Mouse (Mus musculus) inflammation-experienced regulatory T-cells, adult 6 months (primary cell): Measurements from ENCODE around the gene Bid. TPM values are rescaled to one million over a fixed set of nuclear protein-coding genes. Genes with fewer than 3 reads are reported as not detected.
"Not testable (repeated sequence)": the region's sequence is repeated elsewhere in the genome, so short reads cannot be mapped to it uniquely, and the experiment has no call there.

Experiments
- ATAC-seq: one replicate; pipeline ENCODE4 v1.8.0; 2017
- polyA plus RNA-seq, 3 experiments: library from polyadenylated mRNA; unstranded; fragments of 100-300 nt; shearing (Covaris generic); gene quantifications; one replicate each; pipeline ENCODE4 v1.2.1; 2017

Bid gene
- polyA plus RNA-seq, 3 experiments from 2014 or later: 42.6 to 56.8 (median 45.7) TPM

DNA sequence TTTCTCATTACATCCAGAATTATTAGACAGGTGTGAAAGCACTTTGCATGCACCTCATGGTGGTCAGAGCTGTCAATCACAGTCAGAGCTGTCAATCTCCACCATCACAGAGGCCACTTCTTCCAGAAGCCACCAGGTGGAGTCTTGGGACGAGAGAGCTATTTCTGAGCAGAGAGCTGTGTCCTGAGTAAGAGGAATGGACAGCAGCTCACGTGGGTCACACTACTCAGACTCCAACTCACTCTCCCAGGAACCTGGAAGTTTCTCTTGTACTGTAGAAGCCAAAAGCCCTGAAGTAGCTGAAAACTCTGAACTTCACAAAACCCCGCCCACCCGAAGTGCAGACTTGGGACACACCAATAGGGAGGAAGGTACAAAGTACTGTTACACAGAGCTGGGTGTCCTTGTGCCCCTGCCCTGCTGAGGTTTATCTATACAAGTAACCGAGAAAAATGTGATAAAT, 13.2 kb downstream of the Bid start:
- ATAC-seq: peak; percentile 38

DNA sequence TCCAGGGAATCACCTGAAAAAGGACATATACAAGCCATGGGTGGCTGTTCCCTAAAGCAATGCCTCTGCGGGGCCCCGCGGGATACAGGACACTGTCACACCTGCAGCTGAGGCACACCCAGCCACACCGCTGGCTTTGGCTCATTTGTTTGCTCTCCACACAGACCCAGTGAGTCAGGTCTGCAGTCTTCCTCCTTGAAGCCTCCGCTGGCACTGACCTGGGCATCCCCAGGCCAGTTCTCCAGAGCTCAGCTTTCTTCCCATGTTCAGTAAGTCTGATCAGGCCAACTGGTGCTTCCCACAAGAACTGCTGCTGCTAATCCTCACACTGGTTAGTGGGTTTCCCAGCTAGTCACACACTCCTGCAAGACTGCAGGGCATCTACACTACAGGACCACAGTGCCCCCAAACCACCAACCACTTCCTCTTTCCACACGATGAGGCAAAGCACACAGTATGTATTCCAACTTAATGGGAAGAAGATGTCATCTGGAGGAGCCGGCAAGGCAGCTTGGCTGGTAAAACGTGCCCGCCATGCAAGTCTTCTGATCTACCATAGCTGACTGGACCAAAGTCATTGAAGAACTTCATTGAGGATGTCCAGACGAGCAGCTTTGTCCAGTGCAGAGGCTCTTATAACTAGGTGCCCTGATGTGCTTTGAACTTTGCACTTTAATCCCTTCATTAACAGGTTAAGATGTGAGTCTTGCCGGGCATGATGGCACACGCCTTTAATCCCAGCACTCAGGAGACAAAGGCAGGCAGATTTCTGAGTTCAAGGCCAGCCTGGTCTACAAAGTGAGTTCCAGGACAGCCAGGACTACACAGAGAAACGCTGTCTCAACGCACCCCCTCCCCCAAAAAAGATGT, 14.6 kb downstream of the Bid start:
- no peak for ATAC-seq

DNA sequence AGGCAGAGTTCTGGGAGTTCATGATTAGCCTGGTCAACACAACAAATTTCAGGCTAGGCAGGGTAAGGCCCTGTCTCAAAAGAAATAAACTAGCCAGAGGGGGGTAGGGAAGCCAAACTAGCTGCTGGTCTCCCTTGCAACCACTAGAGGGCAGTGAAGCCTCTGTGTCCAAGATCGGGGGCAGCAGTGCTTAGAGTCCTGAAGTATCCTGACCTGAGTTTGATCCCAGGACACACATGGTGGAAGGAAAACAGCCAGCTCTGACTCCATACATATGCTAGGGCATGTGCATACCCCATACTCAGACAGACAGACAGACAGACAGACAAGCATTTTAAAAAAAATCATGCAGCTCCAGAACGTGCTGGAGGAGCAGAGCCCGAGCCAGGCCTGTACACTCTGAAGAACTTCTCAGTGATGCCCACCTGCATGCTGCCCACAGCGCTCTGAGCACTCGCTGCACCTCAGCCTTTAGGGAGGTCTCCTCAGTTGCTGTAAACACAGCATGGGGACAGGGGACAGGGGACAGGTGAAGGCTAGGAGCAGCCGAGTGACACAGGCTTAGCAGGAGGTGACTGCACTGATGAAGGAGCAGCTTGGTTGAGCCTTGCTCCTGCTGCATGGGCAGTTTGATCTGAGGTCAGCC, 18.3 kb downstream of the Bid start:
- ATAC-seq: peak; percentile 67

DNA sequence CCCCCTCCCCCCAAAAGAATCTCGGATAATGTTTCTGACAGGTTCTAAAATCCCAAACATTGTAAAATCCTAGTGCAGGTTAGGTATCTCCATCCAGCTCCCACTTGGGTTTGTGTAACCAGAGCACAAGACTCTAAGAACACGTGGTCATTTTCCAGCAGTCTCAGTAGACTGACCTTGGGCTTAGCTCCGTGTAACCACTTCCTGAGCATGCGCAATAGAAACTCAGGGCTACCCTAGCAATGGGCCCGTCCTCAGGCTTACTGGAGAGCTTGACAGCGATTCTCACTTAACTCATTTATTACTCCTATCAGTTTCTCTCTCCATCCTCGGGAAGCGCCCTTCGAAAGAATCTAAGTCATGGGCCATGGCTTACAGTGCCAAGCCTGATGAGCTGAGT, 22.1 kb downstream of the Bid start:
- ATAC-seq: no peak

DNA sequence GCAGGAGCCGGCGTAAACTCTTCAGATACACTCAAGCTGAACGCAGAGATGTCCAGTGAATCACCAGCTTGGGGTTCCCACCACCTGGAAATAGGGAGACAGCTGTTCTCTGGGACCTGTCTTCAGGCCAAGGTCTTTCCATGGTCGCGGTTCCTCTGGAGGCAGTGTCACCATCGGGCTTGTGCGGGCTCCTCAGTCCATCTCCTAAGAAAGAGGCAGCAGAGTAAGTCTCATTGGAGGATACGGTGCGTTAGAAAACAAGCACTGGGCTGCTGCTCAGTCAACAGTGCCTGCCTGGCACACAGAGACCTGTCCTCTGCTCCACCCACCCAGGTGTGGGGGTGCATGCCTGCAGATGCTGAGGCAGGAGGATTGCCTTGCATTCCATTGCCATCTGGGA, 22.6 kb downstream of the Bid start:
- ATAC-seq: no peak

DNA sequence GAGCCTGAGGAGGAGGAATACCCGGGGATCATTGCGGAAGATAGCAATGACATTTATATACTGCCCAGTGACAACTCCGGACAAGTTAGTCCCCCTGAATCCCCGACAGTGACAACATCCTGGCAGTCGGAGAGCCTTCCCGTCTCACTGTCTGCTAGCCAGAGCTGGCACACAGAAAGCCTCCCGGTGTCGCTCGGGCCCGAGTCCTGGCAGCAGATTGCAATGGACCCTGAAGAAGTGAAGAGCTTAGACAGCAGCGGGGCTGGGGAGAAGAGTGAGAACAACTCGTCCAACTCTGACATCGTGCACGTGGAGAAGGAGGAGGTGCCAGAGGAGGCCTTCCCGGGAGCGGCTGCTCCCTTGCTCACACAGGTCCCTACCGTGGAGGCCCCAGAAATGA, 30.0 kb downstream of the Bid start:
- no peak for ATAC-seq

DNA sequence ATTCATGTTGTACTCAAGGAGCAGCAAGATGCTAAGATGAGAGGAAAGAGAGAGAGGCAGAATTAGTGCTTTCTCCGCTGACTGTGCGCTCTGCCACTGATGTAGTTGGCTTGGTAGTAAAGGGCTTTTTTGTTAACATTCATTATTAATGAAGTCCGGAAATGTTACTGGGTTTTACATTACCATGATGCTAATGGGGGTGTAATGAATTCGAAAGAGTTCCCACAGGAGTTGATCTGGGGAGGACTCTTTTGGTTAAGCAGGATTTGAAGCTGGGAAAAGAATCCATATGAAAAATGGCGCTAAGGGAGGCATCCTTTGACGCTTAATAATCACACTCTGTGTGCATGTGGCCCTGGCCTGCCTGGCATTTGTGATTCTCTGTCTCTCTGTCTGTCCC, 32.2 kb downstream of the Bid start:
- ATAC-seq: no peak

DNA sequence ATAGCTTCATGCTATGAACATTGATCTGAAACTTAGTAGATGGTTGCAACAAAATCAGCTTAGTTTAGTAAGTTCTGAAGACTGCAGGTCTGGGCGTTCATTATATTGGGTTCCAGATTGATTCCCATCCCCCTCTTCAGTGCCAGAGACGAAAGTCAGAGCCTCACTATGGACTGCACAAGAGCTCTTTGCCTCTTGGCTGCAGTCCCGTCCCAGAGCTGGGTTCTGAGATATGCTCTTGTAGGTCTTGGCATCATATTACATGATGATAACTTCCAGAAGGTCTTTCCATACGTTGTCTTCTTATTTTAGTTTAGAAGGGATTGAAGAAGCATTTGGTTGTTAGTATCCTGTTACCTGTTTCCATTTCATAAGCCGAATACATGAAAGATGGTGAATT, 37.6 kb downstream of the Bid start:
- no peak for ATAC-seq

DNA sequence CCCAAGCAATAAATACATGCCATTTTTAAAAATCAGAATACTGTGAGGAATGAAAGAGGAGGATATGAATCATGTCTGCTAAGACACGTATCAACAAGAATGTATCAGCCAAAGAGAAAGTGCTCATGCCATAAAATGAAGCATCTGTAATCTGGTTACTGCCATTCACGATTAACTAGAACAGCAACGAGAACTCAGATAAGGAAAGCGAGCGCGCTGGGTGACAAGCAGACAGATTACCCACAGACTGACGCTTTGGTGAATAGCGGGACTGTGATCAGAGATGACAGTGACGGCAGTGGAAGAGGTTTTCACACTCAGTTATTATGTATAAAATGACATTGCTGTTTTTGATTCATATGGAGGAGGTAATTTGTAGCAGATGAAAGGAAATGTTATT, 42.8 kb downstream of the Bid start:
- no peak for ATAC-seq

DNA sequence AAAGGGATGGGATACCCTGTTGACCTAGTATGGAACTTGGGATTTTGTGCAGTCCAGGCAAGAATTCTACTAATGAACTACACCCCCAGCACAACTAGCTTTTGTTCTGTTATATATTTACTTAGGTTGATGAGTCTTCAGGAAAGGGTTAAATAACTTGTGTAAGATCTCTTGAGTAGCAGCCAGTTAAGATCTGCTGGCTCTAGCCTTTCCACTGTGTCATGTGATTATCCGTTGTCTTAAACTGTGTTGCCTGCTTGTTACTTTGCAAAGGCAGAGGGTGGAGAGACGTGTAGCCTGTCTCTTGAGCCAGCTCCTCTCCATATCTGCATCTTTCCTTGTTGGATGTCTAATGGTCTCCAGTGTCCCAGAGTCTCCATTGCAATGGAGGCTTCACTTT, 45.4 kb downstream of the Bid start:
- no peak for ATAC-seq

DNA sequence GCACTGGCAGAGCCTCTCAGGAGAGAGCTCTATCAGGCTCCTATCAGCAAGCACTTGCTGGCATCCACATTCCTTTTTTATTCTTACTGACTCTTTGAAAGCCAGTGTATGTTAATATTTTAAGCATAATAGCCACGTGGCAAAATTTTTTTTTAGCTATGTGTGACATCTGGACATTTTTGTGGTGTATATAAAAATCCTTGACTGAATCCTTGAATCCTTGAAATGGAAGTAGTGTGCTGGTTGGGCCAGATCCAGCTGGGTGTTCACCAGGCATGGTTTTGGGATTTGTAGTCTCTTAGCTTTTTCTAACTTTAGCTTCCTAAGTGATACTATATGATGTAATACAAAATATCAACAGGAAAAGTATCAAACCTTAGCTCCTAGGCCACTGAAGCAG, 47.8 kb downstream of the Bid start:
- no peak for ATAC-seq

DNA sequence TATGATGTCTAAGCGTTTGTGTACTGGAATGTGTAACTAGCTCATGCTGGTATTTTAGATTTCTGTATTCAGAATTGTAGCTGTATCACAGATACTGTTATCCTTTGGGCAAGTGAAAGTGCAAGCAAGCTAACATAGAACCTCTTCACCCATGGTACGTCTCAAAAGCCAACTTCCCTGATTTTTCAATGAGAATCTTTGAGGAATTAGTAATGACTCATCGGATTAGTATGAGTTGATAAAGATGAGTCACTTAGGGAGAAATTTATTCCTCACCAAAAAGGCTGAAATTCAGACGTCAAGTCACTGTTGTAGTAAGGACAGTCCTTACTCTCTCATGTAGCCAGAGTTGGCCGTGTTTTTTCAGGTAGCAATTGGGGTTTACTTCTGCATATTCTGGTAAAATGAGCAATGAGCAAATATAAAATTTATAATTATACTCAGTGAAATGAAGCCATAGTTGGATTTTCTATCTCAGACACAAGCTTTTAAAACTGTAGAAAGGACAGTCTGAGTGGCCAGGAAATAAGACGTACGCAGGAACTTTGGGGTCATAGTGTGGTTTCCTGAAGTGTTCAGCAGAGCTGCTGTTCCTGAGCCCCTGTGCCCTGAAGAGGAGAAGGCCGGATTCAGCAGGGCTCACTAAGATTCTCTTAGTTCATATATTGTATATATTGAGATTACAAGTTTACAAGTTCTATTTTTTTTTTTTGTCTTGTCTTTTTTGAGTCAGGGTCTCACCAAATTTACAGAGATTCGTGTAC, 50.4 kb downstream of the Bid start:
- no peak for ATAC-seq

DNA sequence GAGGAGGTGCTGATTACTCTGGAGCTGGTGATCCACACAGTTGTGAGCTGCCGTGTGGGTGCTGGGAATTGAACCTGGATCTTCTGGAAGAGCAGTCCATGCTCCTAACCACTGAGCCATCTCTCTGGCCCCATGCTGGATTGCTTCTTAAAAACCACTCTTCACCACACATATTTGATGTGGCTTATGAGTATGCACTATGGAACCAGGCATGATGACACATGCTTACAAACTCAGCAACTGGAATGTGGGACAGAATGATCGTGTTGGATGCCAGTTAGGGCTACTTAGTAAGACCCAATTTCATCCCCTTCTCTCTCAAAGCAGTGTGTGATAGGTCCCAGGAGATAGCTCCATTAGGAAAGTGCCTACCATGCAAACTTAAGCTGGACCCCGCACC, 56.6 kb downstream of the Bid start:
- no peak for ATAC-seq

DNA sequence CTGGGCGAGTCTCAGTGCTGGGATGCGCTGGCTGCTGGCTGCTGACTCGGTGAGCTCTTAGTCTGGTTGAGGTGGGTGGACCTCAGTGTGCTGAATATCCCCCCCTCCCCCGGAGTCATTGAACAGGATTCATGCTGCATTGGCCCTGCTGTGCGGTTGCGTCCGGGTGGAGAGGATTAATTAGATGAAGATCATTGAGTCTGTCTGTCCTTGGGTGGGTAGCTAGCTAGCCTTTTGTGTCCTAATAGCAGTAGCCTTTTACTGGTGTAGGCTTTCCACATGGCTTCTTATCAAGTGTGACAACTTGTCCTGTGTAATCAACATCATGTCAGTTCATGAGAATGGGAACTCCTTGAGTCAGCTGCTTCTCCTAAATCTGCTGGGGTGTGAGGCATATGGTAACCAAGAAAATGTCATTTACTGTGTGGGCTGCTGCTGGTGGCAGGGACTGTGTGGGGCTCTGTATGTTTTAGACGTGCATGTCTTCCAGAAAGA, 58.4 kb downstream of the Bid start:
- ATAC-seq: no peak

DNA sequence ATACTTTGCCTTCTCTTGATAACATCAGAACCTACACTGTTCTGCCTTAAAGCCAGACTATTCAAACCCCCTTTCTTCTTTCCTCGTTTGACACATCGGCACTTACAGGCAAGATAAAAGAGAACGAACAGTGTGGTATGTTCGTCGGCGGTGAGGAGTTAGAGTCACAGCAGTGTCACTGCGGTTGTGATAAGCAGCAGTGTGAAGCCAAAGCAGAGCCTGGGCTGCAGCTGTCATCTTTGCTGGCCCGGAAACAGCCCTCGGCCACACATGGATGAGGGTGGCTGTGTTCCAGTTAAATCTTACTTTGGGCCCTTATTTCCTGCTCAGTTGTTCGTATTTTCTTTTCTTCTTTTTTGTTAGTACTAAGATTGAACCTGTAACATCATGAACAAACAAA, 62.2 kb downstream of the Bid start:
- ATAC-seq: no peak

DNA sequence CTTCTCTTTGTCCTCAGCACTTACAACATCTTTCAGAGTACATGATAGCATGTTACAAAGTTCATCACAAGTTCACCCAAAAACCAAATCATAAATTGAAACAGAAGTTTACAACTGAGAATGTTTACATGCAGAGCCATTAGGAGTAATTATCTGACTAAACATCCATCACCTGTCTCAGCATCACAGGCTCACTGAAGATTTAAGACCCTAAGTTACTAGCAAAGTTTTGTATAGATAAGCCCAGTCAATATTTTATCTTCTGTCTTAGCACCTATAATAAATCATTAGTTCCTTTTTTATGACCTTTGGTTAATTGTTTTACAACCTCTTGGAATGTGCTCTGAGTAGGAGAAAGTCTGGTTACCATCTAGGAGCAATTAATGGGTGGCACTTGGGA, 65.9 kb downstream of the Bid start:
- not testable (repeated sequence) for ATAC-seq

Other genes starting within 250 kb of the Bid start
- under 1 TPM in 2 of 3 experiments, not detected in 1; 0.36 to 0.47 TPM for gene Slc25a18, start 143.3 kb downstream of the Bid start, polyA plus RNA-seq
- 10 to 100 TPM; 78.2 to 86.1 (median 84.1) TPM for gene Atp6v1e1, start 94.1 kb downstream of the Bid start, polyA plus RNA-seq
- 10 to 100 TPM in 1 of 3 experiments, 1 to 10 TPM in 2; 7.0 to 12.5 (median 8.6) TPM for gene Bcl2l13, start 80.6 kb downstream of the Bid start, polyA plus RNA-seq
- gene Mical3, start 214.1 kb upstream of the Bid start, polyA plus RNA-seq: 10 to 100 TPM in 1 of 3 experiments, 1 to 10 TPM in 2; 2.8 to 13.9 (median 8.0) TPM